Mouse (Mus musculus) liver, embryonic 15.5 days (tissue): ENCODE measurements around the gene Ap3d1. TPM values are rescaled to one million over a fixed set of nuclear protein-coding genes. Genes with fewer than 3 reads are reported as not detected.
A peak's percentile ranks its signal among the peaks of the same experiment; 100 is the strongest.

Experiments used
- ATAC-seq: fragments of 200-750 bp; cut with Nextera tagmentation; 2 replicates; pipeline ENCODE4 v1.8.0; 2017; ENCODE audit warnings: moderate number of reproducible peaks, mild to moderate bottlenecking, moderate library complexity; ENCODE audit not compliant: insufficient read depth
- H3K27ac ChIP-seq: fragments of 300-500 bp; sonication (generic); replicated peaks from 2 replicates; pipeline ENCODE4 v1.5.1; 2015; ENCODE audit warnings: mild to moderate bottlenecking, inconsistent platforms
- H3K27me3 ChIP-seq: fragments of 300-500 bp; sonication (generic); 2 replicates; pipeline ENCODE4 v1.6.1; 2015; ENCODE audit warnings: mild to moderate bottlenecking, inconsistent platforms
- H3K36me3 ChIP-seq: fragments of 300-500 bp; sonication (generic); replicated peaks from 2 replicates; pipeline ENCODE4 v1.6.1; 2015; ENCODE audit warnings: moderate library complexity, mild to moderate bottlenecking, inconsistent platforms
- H3K4me1 ChIP-seq: fragments of 300-500 bp; sonication (generic); replicated peaks from 2 replicates; pipeline ENCODE4 v1.6.1; 2015; ENCODE audit warnings: inconsistent platforms
- H3K4me2 ChIP-seq: fragments of 300-500 bp; sonication (generic); 2 replicates; pipeline ENCODE4 v1.6.1; 2015; ENCODE audit warnings: moderate library complexity, mild to moderate bottlenecking, inconsistent platforms
- H3K4me3 ChIP-seq: fragments of 300-500 bp; sonication (generic); replicated peaks from 2 replicates; pipeline ENCODE4 v1.5.1; 2015; ENCODE audit warnings: mild to moderate bottlenecking, inconsistent platforms
- H3K9ac ChIP-seq: fragments of 300-500 bp; sonication (generic); 2 replicates; pipeline ENCODE4 v1.6.1; 2015; ENCODE audit warnings: moderate library complexity, mild to moderate bottlenecking, inconsistent platforms
- H3K9me3 ChIP-seq: fragments of 300-500 bp; sonication (generic); replicated peaks from 2 replicates; pipeline ENCODE4 v1.6.1; 2016; ENCODE audit warnings: inconsistent platforms
- WGBS: fragments of 180-500 bp; shearing (Covaris S2); methylation state at CpG from one replicate; pipeline ENCODE4 v1.1.7; 2015; ENCODE audit warnings: mixed read lengths; ENCODE audit not compliant: insufficient replicate concordance; 5-methylcytosine and 5-hydroxymethylcytosine counted together
- polyA plus RNA-seq: library from polyadenylated mRNA; unstranded; fragments of >200 nt; fragmentation: Nextera tagmentation; extraction: Ambion mirVana; gene quantifications from 2 replicates; pipeline ENCODE4 v1.2.1, GENCODE M21; 2015

Gene Ap3d1
- polyA plus RNA-seq, 1 experiment from 2014 or later: 20.2 TPM

DNA sequence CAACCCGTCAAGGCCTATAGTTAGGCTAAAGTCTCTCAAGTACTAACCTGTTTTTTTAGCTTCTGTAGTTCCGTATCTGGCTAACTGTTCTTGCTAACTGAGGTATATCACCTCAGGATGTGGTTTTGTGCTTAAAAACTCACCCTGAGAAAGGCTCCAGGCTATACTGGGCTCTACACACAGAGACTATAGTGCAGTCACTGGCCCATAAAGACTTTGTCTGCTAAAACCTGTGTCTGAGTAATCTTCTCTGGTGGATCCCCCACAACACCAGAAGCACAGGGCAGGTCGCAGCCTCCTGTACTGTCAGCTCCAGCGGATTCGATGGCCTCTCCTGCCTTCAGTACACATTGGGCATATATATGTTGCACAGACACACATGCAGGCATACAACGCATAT, 60.1 kb downstream of the Ap3d1 start:
- peaks cover 77% of the 10 kb centered on the region for H3K4me1 ChIP-seq

GRCm38 (mm10) chr10:80680260-80680696, 61.8 kb downstream of the Ap3d1 start:
- peaks cover 68% of the 10 kb centered on the region for H3K4me1 ChIP-seq
- 56% methylated on average over 2 of the region's 2 CpGs for WGBS
- H3K27ac ChIP-seq: peak overlapping the region; percentile 100

More for the DNA sequence above, 60.1 kb downstream of the Ap3d1 start:
- H3K36me3 ChIP-seq: peaks cover 28% of the 10 kb centered on the region
- H3K4me2 ChIP-seq: no peak overlapping the region
- H3K27me3 ChIP-seq: no peaks in the 10 kb centered on the region
- WGBS: 79% methylated on average over 6 of the region's 6 CpGs
- H3K9ac ChIP-seq: no peak overlapping the region
- ATAC-seq: no peak
- no peak overlapping the region for H3K4me3 ChIP-seq
- no peak overlapping the region; the same call in 1 of the 2 replicates for H3K27ac ChIP-seq
- H3K9me3 ChIP-seq: no peaks in the 10 kb centered on the region

DNA sequence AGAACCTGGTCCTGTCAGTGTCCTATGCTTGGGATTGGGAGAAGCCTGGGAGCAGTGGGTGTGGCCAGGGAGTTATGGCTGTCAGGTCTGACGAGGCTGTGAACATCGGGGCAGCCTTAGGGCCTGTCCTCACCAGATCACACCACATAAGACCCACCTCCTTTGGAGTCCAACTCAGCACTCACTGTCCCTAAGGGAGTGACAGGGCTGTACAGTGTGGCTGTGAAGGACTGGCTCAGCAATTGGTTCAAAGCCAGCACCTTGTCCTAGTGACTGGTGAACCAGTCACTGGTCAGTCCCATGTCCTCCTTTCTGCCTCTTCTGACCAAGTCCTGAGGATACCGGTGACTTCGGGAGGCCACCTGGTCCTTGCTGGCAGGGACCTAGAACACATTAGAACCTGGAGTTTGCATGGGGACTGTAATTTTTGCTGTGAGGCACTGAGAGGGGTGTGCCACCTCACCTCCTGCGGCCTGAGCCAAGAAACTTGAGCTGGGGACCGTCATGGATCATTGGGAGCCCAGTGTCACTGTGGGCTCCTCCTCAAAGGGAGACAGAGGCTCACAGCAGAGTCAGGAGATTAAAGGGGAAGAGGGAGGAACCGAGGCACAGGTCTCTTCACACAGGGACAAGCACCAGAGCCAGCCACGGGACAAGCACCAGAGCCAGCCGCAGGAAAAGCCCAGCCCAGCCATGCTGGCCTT, 62.4 kb downstream of the Ap3d1 start:
- WGBS: 52% methylated on average over 9 of the region's 9 CpGs
- no peak for ATAC-seq
- peaks cover 9% of the 10 kb centered on the region for H3K36me3 ChIP-seq
- peak overlapping the region; percentile 100 for H3K27ac ChIP-seq
- H3K4me2 ChIP-seq: peak overlapping the region; percentile 97; the same call in 1 of the 2 replicates
- no peak overlapping the region for H3K4me3 ChIP-seq
- no peaks in the 10 kb centered on the region for H3K27me3 ChIP-seq
- peaks cover 68% of the 10 kb centered on the region for H3K4me1 ChIP-seq
- H3K9ac ChIP-seq: no peak overlapping the region
- H3K9me3 ChIP-seq: no peaks in the 10 kb centered on the region

More at GRCm38 (mm10) chr10:80680260-80680696, 61.8 kb downstream of the Ap3d1 start:
- H3K27me3 ChIP-seq: no peaks in the 10 kb centered on the region
- H3K9ac ChIP-seq: no peak overlapping the region
- no peaks in the 10 kb centered on the region for H3K9me3 ChIP-seq
- no peak for ATAC-seq
- no peak overlapping the region for H3K4me2 ChIP-seq
- peaks cover 12% of the 10 kb centered on the region for H3K36me3 ChIP-seq
- H3K4me3 ChIP-seq: no peak overlapping the region

DNA sequence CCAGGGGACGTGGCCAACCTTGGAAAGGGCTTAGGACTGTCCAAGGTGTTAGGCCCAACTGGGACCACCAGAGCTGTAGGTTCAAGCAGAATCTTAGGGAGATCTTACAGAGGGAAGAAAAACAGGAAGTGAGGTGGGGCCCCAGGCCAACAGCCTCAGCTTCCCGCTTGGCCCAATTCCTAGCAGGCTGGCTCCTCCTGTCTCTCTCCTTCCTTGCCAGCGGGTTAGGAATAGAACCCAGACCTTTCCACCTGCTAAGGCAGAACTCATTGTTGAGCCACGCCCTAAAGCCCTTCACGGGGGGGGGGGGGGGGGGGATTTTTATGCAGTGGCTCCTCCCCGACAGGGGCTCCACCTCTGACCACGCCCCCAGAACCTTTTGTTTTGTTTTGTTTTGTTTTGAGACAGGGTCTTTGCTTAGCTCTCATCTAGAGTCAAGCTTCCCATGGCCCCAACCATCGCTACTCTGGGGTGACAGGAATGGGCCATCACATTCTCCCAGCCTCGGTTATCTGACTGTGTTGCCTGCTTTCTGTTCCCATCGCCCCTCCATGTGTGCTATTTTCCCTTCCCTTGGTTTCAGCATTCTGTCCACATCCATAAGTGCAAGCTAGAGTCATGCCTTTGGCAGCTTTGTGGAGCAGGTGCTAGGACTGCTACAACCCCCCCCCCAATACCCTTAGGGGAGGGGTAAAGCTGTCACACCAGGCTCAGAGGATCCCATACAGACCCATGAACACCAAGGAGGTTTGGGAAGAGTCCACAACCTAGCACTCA, 63.3 kb downstream of the Ap3d1 start:
- H3K4me2 ChIP-seq: peak overlapping the region; percentile 97
- peak overlapping the region; percentile 77 for H3K9ac ChIP-seq
- peaks cover 14% of the 10 kb centered on the region for H3K36me3 ChIP-seq
- peaks cover 68% of the 10 kb centered on the region for H3K4me1 ChIP-seq
- ATAC-seq: no peak
- no peaks in the 10 kb centered on the region for H3K27me3 ChIP-seq
- peak overlapping the region; percentile 90 for H3K4me3 ChIP-seq
- WGBS: 22% methylated on average over 10 of the region's 10 CpGs
- H3K27ac ChIP-seq: peak overlapping the region; percentile 100
- no peaks in the 10 kb centered on the region for H3K9me3 ChIP-seq

- under 1% methylated on average over 8 of the region's 8 CpGs for WGBS
- H3K4me2 ChIP-seq: peak within 1 kb of the TSS; percentile 97
- H3K4me1 ChIP-seq: peaks cover 69% of the 10 kb centered on the region
- no peaks in the 10 kb centered on the region for H3K9me3 ChIP-seq
- peak within 1 kb of the TSS; percentile 90 for H3K4me3 ChIP-seq
- peak within 1 kb of the TSS; percentile 77 for H3K9ac ChIP-seq
- ATAC-seq: peak; percentile 66
- peaks cover 14% of the 10 kb centered on the region for H3K36me3 ChIP-seq
- H3K27me3 ChIP-seq: no peaks in the 10 kb centered on the region
- H3K27ac ChIP-seq: peak within 1 kb of the TSS; percentile 100
Measured at GRCm38 (mm10) chr10:80677942-80678436, 64.1 kb downstream of the Ap3d1 start, which contains the start of gene Mknk2. Mknk2 (minus strand) TSS chr10:80678112.

- no peaks in the 10 kb centered on the region for H3K27me3 ChIP-seq
- H3K4me3 ChIP-seq: peak overlapping the region; percentile 90
- peaks cover 21% of the 10 kb centered on the region for H3K36me3 ChIP-seq
- 4% methylated on average over 9 of the region's 9 CpGs for WGBS
- H3K9ac ChIP-seq: peak overlapping the region; percentile 77
- no peak for ATAC-seq
- peak overlapping the region; percentile 97 for H3K4me2 ChIP-seq
- H3K9me3 ChIP-seq: no peaks in the 10 kb centered on the region
- peak overlapping the region; percentile 100 for H3K27ac ChIP-seq
- H3K4me1 ChIP-seq: peaks cover 76% of the 10 kb centered on the region
Measured at GRCm38 (mm10) chr10:80677128-80677875, 64.8 kb downstream of the Ap3d1 start.

- under 1% methylated on average over 77 of the region's 78 CpGs for WGBS
- peak overlapping the region; percentile 100 for H3K27ac ChIP-seq
- peaks cover 31% of the 10 kb centered on the region for H3K36me3 ChIP-seq
- H3K9me3 ChIP-seq: no peaks in the 10 kb centered on the region
- H3K4me2 ChIP-seq: peak overlapping the region; percentile 97
- no peaks in the 10 kb centered on the region for H3K27me3 ChIP-seq
- peak overlapping the region; percentile 90 for H3K4me3 ChIP-seq
- H3K9ac ChIP-seq: peak overlapping the region; percentile 98
- peak; percentile 82 for ATAC-seq
- H3K4me1 ChIP-seq: peaks cover 85% of the 10 kb centered on the region
Measured at GRCm38 (mm10) chr10:80676198-80676928, 65.7 kb downstream of the Ap3d1 start.

DNA sequence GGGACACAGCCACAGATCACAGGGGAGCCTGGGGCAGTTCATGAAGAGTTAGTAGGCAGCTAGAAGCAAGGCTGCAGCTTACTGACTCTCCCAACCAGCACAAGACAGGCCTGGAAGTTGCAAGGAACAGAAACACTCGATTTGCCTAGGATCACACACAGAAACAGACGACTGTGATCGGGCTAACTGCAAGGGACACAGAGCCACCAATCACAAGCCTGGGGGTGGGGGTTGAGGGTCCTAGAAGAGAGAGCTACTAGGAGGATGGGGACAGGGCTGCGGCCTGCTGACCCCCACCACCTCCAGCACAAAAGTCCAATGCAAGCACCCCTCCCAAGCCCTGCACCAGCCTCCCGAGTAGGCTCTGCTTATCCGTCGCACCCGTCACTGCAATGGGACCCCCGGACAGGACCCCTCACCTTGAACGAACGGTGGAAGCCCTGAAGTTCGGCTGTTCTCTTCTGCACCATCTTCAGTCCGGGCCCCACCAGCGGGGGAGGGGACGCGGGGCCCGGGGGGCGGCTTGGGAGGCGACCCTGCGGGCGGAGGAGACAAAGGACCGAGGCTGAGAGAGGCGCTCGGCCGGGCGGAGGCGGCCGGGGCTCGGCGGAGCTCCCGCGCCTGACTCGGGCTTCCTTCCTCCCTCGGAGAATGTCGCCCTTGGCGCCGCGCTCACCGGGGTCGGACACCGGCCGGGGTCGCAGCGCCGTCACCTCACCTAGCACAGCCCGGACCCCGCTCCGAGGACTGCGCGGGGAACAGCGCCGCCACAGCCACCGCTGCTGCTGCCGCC, 66.5 kb downstream of the Ap3d1 start:
- 0% methylated on average over 49 of the region's 54 CpGs for WGBS
- Histone ChIP-seq H3K4me2 (peak overlapping the region; percentile 97), H3K9ac (peak overlapping the region; percentile 98), H3K9me3 (no peaks in the 10 kb centered on the region), H3K36me3 (peaks cover 38% of the 10 kb centered on the region), H3K27ac (peak overlapping the region; percentile 100), H3K4me1 (peaks cover 85% of the 10 kb centered on the region), H3K4me3 (peak overlapping the region; percentile 90), H3K27me3 (no peaks in the 10 kb centered on the region)
- no peak for ATAC-seq

DNA sequence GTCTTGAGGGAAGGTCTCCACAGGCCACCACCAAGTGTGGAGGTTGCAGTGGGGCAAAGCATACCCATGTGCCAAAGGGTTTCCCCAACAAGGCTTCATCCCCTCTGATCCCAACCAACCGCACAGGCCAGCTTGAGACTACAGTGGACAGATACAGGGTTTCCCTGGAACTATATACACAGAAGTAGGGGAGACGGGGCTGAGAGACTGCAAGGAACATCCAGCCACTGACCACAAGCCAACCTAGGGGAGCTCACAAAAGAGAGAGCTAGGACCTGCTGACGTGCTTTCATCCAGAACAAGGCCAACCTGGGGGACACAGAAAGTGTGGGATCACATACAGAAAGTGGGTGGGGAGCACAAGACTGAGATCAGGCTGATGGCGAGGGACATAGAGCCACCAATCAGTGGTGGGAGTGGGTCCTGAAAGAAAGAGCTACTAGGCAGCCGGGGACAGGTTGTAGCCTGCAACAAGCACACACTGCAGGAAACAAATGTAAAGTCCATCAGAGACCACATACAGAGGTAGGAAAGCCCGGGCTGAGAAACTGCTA, 67.1 kb downstream of the Ap3d1 start:
- H3K4me1 ChIP-seq: peaks cover 79% of the 10 kb centered on the region
- H3K27me3 ChIP-seq: no peaks in the 10 kb centered on the region
- H3K4me3 ChIP-seq: peak overlapping the region; percentile 90
- WGBS: 14% methylated on average over 6 of the region's 6 CpGs
- H3K9me3 ChIP-seq: no peaks in the 10 kb centered on the region
- peak overlapping the region; percentile 100 for H3K27ac ChIP-seq
- H3K36me3 ChIP-seq: peaks cover 45% of the 10 kb centered on the region
- H3K9ac ChIP-seq: peak overlapping the region; percentile 98
- ATAC-seq: no peak
- H3K4me2 ChIP-seq: peak overlapping the region; percentile 97
